Mouse (Mus musculus): ENCODE results near the gene 5830473C10Rik.
"Not testable (repeated sequence)": the region's sequence is repeated elsewhere in the genome, so short reads cannot be mapped to it uniquely, and the experiment has no call there.

Gene 5830473C10Rik

GRCm38 (mm10) chr5:90594945-90595344 is 34.0 kb downstream of the 5830473C10Rik start:
- no peak for DNase-seq (ENCODE audit: low spot score in 2 of 2)

DNA sequence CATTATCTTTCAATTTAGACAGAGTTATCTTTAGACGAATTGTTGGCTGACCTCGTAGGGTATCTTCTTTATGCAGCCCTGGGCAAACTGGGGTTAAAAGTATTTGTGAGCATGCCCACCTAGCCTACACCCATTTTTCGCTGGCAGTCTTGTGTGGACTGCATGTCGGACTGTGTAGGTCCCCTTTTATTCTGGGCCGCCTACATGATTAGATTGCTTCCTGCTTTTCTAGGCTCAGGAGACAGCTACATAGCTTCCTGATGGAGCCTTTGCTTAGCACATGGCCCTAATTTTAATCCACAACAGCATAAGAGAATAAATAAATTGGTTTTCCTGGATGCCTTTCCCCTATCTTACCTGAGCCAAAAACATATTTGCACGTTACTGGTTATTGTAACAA is 35.2 kb downstream of the 5830473C10Rik start:
- DNase-seq (ENCODE audit: low spot score in 2 of 2), result no peak

DNA sequence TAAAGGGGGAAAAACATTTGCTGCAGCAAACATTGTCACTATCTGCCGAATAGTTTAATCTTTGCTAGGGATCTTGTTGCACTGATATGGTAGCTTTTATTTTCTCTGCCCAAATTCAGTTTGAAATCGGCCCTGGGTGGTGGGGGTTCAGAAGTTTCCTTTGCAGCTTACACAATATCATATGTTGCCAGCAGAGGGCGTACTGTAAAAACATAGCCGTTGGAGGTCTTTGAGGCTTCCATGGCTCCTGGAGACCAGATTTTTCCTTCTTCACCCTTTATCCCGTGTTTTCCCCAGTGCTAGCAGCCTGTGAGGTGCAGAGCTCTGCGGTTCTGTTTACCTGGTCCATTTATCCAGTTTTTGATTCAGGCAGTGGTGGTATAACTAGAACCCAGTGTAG is 40.6 kb downstream of the 5830473C10Rik start:
- DNase-seq (ENCODE audit: low spot score in 2 of 2), result peak in 1 of 2 experiments; percentile 50

DNA sequence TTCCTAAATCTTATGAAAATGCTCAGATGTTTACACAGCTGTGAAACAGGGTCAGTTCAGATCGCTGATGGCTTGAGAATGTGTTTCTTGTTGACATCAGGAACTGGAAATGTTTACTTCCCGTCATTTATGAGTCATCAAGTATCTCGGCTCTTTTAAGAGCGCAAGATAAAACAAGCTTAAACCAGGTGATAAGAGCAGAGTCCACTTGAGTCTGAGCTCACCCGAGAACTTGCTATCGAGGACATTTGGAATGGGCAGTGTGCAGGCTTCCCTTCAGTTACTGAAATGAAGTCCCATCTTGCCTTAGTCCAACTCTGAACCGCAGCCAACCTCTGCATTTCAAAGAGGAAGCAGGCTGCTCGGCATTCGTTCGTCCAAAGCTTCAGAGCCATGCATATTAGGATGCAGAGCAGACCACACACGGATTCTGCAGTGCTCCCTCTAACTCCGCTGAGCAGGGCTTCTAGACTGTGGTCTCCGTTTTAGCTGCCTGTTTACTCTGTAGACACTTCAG is 42.6 kb downstream of the 5830473C10Rik start:
- no peak for DNase-seq (ENCODE audit: low spot score in 2 of 2)

GRCm38 (mm10) chr5:90608906-90609305 is 48.0 kb downstream of the 5830473C10Rik start:
- no peak for DNase-seq (ENCODE audit: low spot score in 2 of 2)

GRCm38 (mm10) chr5:90611388-90611787 is 50.5 kb downstream of the 5830473C10Rik start:
- DNase-seq (ENCODE audit: low spot score in 2 of 2), result no peak

- DNase-seq (ENCODE audit: low spot score in 2 of 2), result no peak
Measured at GRCm38 (mm10) chr5:90611996-90612611, 51.2 kb downstream of the 5830473C10Rik start.

GRCm38 (mm10) chr5:90612751-90613150 is 51.8 kb downstream of the 5830473C10Rik start:
- DNase-seq (ENCODE audit: low spot score in 2 of 2), result not testable (repeated sequence)

- DNase-seq (ENCODE audit: low spot score in 2 of 2), result no peak
Measured at GRCm38 (mm10) chr5:90617859-90618258, 57.0 kb downstream of the 5830473C10Rik start.

DNA sequence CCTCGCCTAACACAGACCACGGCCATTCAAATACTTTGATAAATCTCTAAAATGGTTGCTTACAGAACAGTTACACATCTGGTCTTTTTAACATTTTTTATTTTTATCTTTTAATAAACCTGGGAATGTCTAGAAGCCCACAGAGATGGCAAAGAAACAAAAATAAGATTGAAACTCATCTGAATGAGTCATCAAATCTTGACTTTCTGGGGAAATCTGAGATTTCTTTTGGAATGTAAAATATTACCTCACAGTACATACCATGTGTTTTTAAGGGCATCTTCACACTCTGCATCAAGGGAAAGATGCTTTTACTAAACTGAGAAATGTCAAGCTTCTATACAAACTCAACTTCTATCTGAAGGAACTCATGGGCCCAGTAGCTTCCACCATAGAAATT is 60.4 kb downstream of the 5830473C10Rik start:
- no peak for DNase-seq (ENCODE audit: low spot score in 2 of 2)

GRCm38 (mm10) chr5:90621726-90622125 is 60.8 kb downstream of the 5830473C10Rik start:
- DNase-seq (ENCODE audit: low spot score in 2 of 2), result no peak

DNA sequence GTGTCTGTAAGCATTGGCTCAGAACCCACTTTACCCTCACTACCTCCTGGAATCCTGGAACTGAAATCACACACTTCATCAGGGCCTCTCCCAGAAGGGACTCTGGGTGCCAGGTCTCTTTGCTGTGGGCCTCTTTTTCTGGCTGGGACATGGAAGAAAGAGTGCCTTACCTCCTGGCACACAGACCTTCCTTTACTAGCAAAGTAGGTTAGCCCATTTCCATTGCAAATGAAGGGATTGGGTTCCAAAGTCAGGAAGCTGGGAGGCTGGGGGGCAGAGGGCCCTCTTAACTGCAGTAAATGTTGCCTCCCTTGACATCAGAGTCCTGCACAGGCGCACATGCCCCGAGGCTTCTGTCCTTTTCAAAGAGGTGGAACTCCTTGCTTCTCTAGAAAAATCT is 62.3 kb downstream of the 5830473C10Rik start:
- no peak for DNase-seq (ENCODE audit: low spot score in 2 of 2)

DNA sequence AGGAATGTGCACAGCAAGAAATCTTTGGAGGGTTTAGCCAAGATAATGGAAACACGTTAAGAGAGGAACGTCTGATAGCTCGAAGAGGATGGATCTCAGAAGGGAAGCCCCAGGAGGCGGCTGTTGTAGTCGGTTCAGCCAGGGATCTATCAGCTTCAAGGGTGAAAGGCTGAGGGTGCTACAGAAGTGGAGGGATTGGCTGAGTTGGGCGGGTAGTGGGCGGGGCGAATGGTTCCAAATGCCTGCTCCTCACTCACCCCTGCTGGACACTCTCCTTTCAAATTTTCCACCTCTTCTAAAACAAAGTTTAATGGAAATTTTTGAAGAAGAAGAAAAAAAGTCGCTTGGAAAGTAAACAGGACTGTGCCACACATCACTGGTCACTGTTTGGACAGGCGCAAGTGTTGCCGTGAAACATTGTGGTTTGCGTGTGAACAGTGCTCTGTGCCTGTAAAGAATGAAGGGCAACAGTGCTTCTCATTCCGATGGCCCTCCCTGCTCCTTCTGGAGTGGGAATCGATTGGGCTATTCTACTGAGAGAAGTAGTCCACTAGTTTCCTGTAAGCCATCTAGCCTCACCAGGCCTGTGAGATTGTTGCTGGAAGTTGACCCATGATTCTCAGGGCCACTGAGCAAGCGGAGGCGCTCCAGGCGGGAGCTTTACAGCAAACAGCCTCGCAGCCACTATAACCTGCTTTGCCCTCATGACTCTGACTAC is 64.0 kb downstream of the 5830473C10Rik start:
- no peak for DNase-seq (ENCODE audit: low spot score in 2 of 2)

GRCm38 (mm10) chr5:90627423-90627822 is 66.5 kb downstream of the 5830473C10Rik start:
- no peak for DNase-seq (ENCODE audit: low spot score in 2 of 2)

DNA sequence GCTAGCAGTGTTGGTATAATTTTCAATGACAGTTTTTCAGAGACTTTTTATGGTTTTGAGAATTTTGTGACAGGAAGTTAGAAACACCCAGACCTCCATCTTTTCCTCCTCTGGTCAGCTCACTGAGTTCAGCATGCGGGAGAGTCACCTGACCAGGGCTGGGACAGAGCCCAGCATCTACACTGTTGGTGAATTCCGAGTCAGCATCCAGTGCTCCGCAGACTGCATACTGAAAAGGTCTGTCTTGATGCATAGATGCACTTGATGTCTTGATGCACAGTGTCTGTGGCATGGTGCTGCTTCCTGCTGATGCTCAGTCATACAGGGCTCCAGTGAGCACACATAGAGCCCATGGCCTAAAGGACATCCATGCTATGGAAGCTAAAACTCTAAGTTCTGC is 67.1 kb downstream of the 5830473C10Rik start:
- DNase-seq (ENCODE audit: low spot score in 2 of 2), result no peak

DNA sequence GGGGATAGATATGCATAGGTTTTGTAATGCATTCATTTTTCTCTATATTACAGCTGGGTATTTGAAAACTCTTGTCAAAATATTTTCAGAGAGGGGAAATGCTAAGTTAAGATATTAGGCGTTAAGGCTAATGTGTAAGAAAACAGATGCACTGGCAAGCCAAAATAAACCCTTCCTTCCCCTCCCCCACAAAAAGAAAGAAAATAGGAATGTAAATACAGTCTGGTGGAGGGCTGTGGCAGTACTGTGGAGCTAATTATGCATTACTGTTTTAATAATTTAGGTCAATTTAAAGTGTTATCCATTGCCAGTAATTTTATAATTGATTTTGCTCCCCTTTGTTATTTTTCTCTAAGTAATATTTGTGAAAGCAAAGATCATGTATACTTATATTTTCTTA is 67.6 kb downstream of the 5830473C10Rik start:
- no peak for DNase-seq (ENCODE audit: low spot score in 2 of 2)

- no peak for DNase-seq (ENCODE audit: low spot score in 2 of 2)
Measured at GRCm38 (mm10) chr5:90634885-90635284, 74.0 kb downstream of the 5830473C10Rik start.

DNA sequence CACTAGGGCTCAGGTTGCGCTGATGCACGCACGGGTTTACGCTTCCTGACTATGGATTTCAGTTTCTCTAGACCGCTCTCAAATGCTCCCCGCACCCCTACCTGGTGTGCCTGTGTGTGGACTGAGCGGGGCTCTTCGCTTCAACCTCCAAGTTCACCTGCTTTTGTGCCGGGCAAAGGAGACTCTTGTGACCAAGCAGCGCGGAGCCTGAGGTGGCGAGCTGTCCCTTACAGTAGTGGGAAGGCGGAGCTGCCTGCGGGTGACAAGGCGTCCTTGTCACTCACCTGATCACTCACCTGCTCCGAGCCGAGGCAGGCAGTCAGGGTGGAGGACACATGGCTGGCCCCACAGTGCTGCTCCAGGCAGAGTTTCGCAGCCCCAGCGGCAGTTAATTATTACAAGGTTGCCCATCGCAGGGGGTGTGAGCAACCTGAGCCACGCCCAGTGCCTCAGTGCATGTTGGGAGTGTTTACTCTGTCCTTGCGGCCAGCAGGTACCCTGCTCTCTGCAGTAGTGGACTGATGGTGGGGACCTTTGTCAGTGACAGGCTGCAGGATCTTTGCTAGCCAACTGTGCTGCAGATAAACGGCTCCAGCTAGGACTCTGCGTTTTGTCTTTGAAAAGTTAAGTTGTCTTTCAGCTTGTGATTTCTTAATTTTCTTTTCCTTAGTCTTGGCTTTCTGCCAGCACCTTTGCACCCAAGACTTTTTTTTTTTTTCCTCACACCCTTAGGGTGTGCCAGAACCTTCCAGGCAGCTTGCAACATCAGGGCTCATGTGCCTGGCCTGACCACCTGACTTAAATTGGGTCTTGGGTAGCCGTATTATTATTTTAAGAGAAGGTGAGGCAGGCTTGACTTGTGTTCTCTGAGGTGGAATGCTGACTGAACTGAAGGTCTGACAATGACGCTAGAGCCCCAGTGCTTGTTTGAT is 79.6 kb downstream of the 5830473C10Rik start, which contains the start of gene Rassf6:
Gene Rassf6, minus strand, starts transcription at position 372 of the 932 bp plus-strand sequence.
- DNase-seq (ENCODE audit: low spot score in 2 of 2), result no peak

GRCm38 (mm10) chr5:90641218-90641610 is 80.3 kb downstream of the 5830473C10Rik start:
- DNase-seq (ENCODE audit: low spot score in 2 of 2), result no peak

DNA sequence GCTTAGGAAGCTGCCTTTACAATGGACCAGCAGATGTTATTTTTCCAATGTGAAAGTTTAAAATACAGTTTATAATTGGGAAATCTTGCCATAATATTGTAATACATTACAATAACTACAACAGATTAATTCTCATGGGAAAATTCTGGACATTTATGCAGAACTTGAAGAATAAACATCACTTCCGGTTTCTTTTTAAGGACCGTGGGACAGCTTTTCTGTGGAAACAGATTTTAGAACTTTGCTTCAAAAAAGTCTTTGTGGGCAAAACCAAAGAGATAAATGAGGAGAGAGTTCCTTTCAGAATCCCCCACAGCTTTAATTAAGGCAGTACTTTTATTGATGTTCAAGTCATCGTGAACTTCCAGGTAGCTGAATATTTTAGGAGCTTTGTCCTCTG is 84.7 kb downstream of the 5830473C10Rik start:
- no peak for DNase-seq (ENCODE audit: low spot score in 2 of 2)

DNA sequence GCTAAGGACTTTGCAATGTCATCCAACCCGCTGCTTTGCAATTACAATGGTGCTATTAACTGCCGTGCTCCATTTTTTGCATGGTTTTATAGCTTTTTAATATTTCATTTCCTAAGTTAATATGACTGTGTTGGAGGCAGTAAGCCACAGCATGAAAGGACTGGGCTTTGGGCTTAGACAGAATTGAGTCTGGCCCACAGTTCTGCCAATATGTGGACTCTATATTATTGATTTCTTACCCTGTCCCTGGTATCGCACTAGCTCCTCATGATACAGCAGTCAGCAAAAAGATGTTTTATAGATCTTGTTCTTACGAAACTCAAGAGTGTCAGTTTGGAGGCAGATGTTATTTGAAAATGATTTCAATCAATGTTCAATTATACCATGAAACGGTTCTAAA is 85.5 kb downstream of the 5830473C10Rik start:
- no peak for DNase-seq (ENCODE audit: low spot score in 2 of 2)
